Mouse (Mus musculus) spleen, postnatal 36 days (tissue): ENCODE results near the gene Pramef20.
"Not testable (repeated sequence)": the region's sequence is repeated elsewhere in the genome, so short reads cannot be mapped to it uniquely, and the experiment has no call there.

Source experiments
- DNase-seq, 2 experiments: peaks; one replicate each; pipeline ENCODE4 v3.0.0; 2022; ENCODE audit warnings: low spot score in 2 of 2, mixed read lengths in 1 of 2

The Pramef20 gene

DNA sequence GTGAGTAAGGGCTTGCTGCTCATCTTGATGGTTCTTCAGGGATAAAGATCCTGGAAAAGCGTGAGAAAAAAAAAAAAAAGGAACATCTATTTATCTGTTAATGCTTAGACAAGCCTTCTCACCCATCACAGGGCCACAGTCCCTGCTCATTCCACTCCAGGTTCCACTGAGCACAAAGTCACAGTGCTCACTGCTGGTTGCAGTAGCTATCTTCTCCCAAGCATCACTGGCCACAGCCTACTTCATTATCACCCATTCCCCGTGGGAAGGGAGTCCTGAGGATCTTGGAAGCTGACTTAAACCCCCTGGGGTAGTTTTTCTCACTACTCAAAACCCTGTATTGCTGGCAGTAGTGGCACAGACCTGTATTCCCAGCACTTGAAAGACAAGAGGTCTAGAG lies at the start of gene Pramef20:
Pramef20 (minus strand) TSS at position 23 of the 400 bp plus-strand sequence.
- DNase-seq = no peak

DNA sequence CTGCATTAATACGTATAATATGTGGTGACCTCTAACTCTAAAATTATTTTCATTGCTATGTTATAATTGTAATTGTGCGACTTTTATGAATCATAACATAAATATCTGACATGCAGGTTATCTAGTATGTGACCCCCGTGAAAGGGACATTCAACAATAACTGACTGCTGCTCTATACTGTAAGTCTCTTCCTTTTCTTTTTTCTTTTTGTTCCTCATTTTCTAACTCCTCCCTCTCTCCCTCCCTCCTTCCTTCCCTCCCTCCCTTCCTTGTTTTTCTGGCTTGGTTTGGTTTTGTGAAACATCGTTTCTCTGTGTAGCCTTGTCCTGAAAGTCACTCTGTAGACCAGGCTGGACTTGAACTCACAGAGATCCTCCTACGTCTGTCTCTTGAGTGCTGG lies 46.9 kb upstream of the Pramef20 start:
- no peak for DNase-seq

DNA sequence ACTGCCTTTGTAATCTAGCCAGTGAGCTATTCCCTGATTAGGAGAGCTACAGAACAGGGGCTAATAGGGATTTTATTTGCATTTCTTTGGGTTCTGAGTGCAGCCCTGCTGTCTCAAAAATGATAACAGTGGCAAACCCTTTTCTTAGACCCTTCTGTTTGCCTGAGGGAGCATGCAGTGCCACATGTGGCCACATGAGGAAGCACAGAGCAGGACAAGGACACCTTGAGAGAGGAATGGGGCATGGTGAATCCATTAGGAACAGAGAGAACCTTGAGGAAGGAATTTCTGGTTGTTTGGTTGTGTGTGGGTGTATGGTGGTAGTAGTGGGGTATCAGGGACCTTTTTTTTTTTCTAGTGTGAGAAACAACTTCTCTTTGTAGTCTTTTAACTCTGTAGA lies 42.9 kb upstream of the Pramef20 start:
- no peak for DNase-seq

- no peak for DNase-seq
Observed at GRCm38 (mm10) chr4:144408290-144408689, 30.6 kb upstream of the Pramef20 start, which contains the start of gene Pramef12. Pramef12 (minus strand) TSS chr4:144408464.

GRCm38 (mm10) chr4:144406261-144406660 lies 28.5 kb upstream of the Pramef20 start:
- no peak for DNase-seq

- no peak for DNase-seq
Observed at GRCm38 (mm10) chr4:144404456-144405086, 26.8 kb upstream of the Pramef20 start.

DNA sequence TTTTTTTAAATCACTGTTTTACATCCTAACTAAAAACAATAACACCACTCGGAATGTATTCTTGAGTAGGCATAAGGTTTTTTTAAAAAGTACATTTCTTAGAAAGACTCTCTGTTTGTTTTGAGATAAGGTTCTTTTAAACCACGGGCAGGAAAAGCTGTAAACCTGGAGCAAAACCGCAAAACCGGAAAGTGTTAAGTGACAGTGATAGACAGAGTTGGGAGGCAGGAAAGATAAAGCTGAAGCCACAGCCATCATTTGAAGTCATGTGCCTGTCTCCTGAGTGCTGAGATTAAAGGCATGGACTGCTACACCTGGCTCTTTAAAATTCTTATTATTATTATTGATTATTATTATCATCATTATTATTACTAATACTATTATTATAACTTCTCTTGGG lies 25.0 kb upstream of the Pramef20 start:
- DNase-seq = no peak

DNA sequence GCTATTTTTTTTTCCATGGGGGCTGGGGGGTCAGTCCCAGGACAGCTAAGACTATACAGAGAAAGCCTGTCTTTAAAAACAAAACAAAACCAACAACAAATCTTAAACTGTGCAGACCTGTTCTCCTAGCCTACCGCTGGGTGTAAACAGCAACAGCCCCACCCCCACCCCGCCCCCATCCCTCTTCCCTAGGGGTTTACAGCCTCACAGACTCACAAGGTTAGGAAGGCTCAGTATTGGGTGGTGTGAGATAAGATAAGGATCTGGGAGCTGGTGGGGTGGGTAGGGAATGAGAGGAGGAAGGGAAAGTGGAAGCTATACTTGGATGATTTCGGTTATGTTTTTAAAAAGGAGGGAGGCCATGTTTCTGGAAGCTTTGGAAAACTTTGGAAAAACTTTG lies 18.6 kb upstream of the Pramef20 start:
- DNase-seq = no peak

DNA sequence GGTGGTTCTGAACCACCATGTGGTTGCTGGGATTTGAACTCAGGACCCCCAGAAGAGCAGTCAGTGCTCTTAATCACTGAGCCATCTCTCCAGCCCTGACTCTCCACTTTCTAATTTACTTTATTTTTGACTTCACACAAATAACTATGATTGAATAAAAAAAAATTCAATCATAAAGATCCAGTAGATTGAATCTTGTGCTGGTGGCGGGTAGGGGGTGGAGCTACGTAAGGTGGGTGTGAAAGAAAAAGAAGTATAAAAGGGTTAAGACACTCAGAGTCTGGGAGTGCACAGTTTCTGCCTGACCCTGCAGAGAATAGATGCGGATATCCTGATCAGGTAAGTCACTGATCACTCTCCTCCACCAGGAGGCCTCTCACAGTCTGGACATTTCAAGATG lies 20.1 kb downstream of the Pramef20 start, which contains the start of gene Gm13119:
Gm13119 (plus strand) TSS at position 301 of the 400 bp plus-strand sequence.
- not testable (repeated sequence) for DNase-seq

GRCm38 (mm10) chr4:144335856-144336255 lies 41.9 kb downstream of the Pramef20 start:
- DNase-seq = not testable (repeated sequence)

DNA sequence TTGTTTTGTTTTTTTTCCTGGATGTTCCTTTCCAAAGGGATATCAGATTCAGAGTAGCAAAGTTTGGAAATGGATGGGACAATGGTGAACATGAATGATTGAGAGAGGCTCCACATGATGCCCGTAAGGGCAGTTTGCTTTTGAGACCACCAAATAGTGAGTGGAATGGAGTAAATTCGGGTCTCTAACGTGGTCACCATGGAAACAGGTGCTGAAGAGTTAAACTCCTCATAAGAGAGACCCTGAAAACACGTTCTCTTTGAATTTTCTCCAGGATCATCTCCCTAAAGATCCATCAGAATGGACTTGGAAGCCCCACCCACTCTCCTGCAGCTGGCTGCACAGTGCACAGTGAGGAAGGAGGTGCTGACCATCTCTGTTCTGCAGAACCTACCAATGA lies 47.8 kb downstream of the Pramef20 start, which contains the start of gene Gm13128:
Gm13128 (plus strand) TSS at position 301 of the 400 bp plus-strand sequence.
- not testable (repeated sequence) for DNase-seq
